Mouse (Mus musculus) layer of hippocampus, postnatal 14 days (tissue): ENCODE results near the gene Ndufaf4. TPM values are rescaled to one million over a fixed set of nuclear protein-coding genes. Genes with fewer than 3 reads are reported as not detected.
A peak's percentile ranks its signal among the peaks of the same experiment; 100 is the strongest.
"Not testable (repeated sequence)": the region's sequence is repeated elsewhere in the genome, so short reads cannot be mapped to it uniquely, and the experiment has no call there.

Experiments
- DNase-seq, 2 experiments: peaks; one replicate each; pipeline ENCODE4 v3.0.0; 2021 to 2022; ENCODE audit warnings: low spot score in 2 of 2, mixed read lengths in 1 of 2
- long read RNA-seq, 2 experiments: library from polyadenylated mRNA; stranded (forward); transcript quantifications; one replicate each; pipeline ENCODE4 v2.0.0; 2021
- total RNA-seq, 2 experiments: library from RNA; stranded (reverse); gene quantifications; 2 replicates each; pipeline ENCODE4 v1.2.3; 2021

Gene Ndufaf4
- 10 to 100 TPM; 33.5 to 34.0 TPM for total RNA-seq
- long read RNA-seq, experiment 1, transcript Ndufaf4-201 (3 exons, 3,632 nt) = major isoform, 32 of 49 reads
- long read RNA-seq, experiment 1, transcript Ndufaf4-202 (2 exons, 2,358 nt) = minor isoform, 10 of 49 reads
- long read RNA-seq, experiment 1, partial matches to known transcripts = 1 of 49 reads
- long read RNA-seq, experiment 1, other reads (novel, unspliced or antisense) = 6 of 49 reads
- long read RNA-seq, experiment 2, transcript Ndufaf4-202 (2 exons, 2,358 nt) = minor isoform, 14 of 80 reads
- long read RNA-seq, experiment 2, transcript Ndufaf4-201 (3 exons, 3,632 nt) = major isoform, 50 of 80 reads
- long read RNA-seq, experiment 2, partial matches to known transcripts = 0 of 80 reads
- long read RNA-seq, experiment 2, other reads (novel, unspliced or antisense) = 16 of 80 reads

- peak; percentile 98 for DNase-seq
Observed at GRCm38 (mm10) chr4:24897851-24898515, at the start of gene Ndufaf4. TSS of gene Ndufaf4 (plus strand) at chr4:24898083.

GRCm38 (mm10) chr4:24850401-24851325 is 47.2 kb upstream of the Ndufaf4 start, which contains the start of gene Klhl32:
TSS of gene Klhl32 (minus strand) at chr4:24851124.
- DNase-seq = peak; percentile 84 to 88

- no peak for DNase-seq
Observed at GRCm38 (mm10) chr4:24865691-24866090, 32.2 kb upstream of the Ndufaf4 start.

DNA sequence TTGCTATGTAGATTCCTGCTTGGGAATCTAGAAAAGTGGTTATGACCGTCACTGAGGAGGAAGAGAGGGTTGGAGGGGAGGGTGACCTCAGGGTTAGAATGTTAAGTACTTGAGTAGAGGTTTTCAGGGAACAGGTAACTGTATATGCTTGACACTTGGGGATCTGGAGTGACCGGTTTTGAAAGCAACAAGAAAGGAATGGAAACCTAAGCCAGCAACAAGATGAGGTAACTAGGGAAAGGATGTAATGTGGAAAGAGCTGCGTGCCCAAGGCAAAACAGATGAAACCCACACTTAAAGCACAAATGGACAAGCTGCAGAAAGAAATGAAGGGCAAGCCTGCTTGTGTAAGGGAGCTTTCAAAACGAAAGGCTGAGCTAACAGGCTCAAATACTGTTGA is 28.7 kb upstream of the Ndufaf4 start:
- no peak for DNase-seq

- DNase-seq = not testable (repeated sequence)
Observed at GRCm38 (mm10) chr4:24889386-24889785, 8.5 kb upstream of the Ndufaf4 start.

- not testable (repeated sequence) for DNase-seq
Observed at GRCm38 (mm10) chr4:24892293-24892692, 5.6 kb upstream of the Ndufaf4 start.

DNA sequence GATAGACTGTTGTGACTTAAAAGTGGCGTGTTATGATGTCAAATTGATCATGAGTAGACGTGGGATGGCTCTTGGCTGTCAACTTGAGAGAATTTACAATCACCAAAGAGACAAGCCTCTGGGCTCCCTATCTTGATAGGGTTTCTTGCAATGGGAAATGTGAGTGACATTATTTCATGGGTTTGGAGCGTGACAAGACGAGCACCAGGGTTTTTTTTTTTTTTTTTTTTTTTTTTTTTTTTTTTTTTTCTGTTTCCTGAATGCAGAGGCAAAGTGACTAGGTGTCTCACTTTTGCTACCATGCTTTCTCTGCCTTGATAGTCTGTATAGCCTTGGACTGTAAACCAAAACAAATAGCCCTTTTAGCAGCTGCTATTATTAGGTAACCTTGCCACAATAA is 3.3 kb upstream of the Ndufaf4 start:
- no peak for DNase-seq

DNA sequence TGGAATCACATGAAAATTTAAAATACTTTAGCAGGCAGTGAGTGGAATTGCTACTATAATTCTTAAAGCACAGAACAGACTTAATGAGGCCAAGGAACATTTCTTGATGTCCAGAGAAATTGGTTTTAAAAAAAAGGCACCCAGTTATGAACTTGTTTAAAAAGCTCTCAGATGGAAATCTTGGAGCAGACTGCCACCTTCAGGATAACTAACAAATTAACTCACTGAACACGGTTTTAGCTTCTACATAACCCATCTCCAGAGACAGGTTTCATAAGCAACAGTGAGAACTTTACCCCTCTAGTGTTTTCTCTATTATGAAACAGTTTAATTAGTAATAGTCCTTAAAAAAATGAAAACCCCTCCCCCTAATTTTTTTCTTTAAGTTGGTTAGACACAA is 1.1 kb upstream of the Ndufaf4 start:
- DNase-seq = peak in 1 of 2 experiments; percentile 81

- no peak for DNase-seq
Observed at GRCm38 (mm10) chr4:24897351-24897750, 532 bp upstream of the Ndufaf4 start.

GRCm38 (mm10) chr4:24898636-24899035 is 753 bp downstream of the Ndufaf4 start:
- DNase-seq = no peak

GRCm38 (mm10) chr4:24899146-24899545 is 1.3 kb downstream of the Ndufaf4 start:
- no peak for DNase-seq

GRCm38 (mm10) chr4:24907745-24908144 is 9.9 kb downstream of the Ndufaf4 start:
- no peak for DNase-seq

GRCm38 (mm10) chr4:24915631-24916030 is 17.7 kb downstream of the Ndufaf4 start:
- no peak for DNase-seq

- DNase-seq = no peak
Observed at GRCm38 (mm10) chr4:24920006-24920577, 22.2 kb downstream of the Ndufaf4 start.

DNA sequence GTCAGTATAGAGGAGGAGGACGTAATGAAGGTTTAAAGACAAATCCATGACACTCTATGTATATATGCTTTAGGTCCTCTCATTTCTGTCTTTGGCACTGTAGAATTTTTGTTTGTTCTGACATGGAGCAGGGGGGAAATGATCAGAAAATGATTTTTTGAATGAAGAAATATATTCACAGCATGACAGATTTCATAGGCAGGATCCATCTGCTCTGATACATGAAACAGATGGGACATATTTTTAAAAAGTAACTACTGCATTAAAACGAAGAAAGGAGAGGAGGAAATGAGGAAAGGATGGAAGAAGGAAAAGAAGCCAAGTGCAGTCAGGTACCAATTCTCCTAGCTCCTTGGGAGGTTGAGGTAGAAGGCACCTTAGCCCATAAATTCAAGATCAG is 26.8 kb downstream of the Ndufaf4 start:
- peak in 1 of 2 experiments; percentile 65 for DNase-seq

DNA sequence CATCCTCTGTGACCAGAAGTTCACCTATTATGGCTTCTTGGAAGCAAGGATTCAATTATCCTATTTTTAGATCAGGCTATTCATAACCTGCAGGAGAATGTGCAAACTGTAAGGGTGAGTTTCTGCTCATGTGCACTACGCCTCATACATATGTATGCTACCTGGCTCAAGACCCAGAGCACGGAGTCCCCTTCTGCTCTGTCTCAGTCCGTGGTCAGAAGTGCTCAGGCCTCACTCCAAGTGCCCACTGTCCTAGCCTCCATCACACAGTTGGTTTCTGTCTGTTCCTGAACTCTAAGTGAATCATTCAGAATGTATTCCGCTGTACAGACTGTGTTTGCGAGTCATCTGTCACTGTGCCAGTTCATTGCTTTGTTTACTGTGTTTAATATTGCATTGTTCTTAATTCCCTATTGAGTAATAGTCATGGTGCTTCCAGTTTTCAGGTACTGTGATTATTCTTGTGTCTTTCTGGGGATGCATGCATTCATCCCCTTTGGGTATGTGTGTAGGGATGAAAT is 30.4 kb downstream of the Ndufaf4 start:
- no peak for DNase-seq

DNA sequence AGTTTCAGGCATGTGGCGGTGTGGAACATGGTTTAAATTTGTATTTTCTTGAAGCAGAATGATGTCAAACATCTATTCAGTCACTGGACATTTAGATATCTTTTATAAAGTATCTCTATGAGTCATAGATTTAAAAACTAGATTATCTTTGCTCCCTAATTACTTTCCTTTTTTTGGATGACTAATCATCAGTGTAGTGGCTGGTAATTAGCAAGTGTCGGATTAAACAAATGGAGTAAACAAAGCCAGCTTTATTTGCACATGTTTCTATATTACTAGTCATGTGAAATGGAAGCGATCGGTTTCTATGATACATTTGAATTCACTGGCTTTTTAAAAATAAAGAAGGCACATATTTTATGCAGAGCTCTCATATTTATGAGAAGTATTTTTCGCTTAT is 31.0 kb downstream of the Ndufaf4 start:
- DNase-seq = no peak

DNA sequence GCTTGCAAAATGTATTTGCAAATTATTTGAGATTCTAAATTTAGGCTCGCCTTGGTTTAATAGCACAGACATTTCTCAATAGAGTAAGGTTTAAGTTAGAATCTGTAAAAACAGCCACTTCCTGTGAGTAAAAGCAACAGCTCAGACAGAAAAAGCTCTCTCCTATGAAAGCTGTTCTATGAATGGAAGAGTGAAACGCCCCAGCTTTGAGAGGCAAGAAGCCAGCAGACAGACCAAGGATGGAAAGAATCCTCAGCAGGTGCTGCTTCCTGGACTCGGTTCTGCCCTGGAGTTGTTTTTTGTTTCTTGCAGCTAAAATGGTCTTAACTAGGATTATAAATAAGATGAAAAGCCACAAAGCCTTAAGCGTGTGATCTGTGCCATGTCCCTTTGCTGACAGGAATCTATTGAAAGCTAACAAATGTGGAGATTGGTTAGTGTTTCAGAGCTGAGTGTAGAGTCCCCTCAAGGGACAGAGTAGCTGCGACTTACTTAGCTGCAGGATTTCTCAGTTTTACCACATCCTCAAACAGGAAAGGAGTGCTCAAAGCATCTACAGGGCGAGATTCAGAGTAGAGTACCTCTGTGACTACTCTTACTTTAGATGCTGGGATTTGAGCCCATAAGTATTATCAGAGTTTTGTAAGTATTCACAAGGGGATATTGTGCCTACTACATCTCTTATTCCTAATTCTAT is 45.0 kb downstream of the Ndufaf4 start:
- DNase-seq = no peak
